Mouse (Mus musculus): Measurements from ENCODE around the gene Pdzd2.

Pdzd2 gene

DNA sequence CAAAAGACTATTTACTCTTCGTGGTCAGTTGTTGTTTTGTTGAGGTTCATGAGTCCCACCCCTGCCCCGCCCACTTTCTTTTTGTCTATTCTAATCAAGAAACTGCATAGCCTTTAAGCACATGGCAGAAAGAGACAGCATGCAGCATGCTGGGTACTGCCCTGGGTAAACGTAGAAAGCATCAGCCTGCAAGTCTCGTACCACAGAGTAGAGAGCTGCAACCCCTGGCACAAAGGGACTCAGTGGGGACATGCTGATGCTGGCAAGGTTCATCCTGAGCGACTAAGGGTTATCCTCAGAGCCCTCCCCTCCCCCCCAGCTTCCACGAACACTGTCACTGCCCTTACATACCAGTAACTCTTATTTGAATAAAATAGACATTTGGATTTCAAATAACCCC is 114.2 kb downstream of the Pdzd2 start:
- no peak for DNase-seq (ENCODE audit: low read depth, low spot score)

DNA sequence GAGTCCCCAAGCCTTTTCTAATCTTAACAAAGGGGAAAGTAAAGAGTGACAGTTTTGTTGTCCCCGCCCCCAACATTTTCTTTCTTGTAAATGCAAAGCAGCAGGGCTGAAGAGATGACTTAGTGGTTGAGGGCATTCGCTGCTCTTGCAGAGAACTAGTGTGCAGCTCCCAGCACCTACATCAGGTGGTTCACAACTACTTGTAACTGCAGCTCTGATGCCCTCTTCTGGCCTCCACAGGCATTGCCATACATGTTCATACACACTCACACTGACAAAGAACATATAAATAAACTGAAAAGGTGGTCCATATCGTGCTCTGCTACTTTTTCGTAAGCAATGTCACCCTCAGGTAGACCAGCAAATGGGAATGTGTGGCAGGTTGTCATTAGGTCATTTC is 116.2 kb downstream of the Pdzd2 start:
- no peak for DNase-seq (ENCODE audit: low read depth, low spot score)

DNA sequence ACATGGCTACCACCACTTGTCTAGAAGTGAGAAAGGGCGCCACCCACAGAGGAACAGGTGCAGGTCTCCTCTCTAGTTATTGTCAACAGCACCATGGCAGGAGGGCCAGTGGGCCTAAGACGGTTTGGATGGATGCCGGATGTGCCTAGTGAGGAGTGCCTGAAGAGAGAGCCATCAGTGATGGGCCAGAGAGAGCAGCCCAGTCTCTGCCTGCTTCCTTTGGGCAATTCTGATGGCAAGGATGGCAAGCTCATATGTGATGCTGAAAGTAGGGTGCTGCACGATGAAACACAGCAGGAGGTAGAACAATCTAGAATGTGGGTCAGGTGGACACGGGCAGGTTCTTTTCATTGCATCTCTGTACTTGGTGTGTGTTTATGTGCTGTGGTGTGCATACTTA is 117.0 kb downstream of the Pdzd2 start:
- no peak for DNase-seq (ENCODE audit: low read depth, low spot score)

DNA sequence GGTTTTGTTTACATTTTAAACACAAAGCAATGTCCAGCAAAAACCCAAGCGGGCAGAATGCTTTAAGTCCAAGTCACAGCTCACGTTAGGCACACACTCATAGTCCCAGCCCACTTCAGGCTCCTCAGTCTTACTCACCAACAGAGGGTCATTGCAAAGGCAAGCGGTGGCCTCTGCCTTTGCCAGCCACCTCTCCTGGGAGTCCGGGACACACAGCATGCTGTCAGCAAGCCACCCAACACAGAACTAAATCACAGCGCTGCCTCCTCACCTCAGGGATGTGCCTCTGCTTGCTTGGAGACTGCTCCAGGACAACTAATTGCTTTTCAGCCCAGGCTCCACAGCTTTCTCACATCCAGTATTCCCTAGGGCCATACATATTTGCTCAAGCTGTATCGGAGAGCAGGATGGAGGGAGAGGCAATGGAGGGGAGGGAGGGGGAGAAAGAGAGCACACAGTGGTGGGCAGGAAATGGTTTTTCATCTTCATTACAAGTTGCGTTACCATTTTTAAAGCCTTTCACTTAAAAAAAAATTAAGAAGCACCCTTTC is 117.6 kb downstream of the Pdzd2 start:
- no peak for DNase-seq (ENCODE audit: low read depth, low spot score)

DNA sequence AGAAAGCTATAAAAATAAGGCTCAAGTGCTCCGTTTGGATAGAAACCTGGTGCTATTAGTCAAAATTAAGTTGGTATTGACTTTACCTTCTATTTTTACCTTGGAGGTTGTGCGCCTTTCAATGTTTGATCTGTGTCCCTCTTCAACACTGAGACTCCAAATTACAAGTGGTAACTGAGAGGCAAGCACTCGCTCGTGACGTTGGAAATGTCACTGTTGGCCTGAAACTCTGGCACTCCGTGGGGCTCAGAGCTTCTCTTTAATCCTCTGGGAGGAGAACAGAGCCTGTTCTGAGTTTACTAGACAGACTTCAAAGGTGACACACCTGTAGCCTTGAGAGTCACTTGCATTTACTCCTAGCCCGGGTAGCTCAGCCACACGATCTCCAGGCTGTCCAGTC is 120.5 kb downstream of the Pdzd2 start:
- DNase-seq (ENCODE audit: low read depth, low spot score) = no peak

DNA sequence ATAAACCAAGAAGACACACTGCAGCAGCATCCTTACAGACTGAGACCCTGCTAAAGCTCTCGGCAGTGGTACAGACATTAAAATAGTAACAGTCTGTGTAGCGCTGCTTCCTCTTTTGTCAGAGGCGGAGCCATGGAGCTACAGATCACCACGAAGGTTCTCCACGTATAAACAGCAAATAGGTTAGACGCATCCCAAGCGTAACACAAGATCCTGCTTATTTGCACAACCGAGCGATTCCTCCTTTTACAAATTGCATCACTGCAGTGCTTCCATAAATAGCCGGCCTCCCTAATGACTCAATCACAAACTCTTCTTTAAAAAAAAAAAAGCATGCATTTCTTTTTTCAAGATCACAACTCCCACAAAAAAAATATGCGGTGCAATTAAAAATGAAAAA is 122.1 kb downstream of the Pdzd2 start:
- DNase-seq (ENCODE audit: low read depth, low spot score) = no peak

DNA sequence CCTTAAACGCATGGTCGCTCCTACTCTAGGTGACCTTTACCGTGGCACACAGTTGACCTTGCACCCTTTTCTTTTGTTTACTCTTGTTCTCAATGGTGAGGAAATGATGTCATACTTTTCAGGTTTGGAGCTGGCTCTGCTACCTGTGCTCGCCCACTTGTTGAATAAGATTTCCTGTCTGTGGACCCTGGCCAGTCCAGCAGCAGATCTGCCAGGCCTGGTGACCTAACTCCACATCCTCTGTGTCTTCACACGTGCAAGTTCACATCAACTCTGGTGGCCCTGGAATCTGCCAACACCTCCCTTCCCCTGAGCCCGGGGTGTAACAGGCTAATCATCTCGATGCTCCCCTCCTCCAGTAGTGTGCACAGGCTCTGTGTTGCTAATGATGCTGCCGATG is 122.5 kb downstream of the Pdzd2 start:
- DNase-seq (ENCODE audit: low read depth, low spot score) = no peak

DNA sequence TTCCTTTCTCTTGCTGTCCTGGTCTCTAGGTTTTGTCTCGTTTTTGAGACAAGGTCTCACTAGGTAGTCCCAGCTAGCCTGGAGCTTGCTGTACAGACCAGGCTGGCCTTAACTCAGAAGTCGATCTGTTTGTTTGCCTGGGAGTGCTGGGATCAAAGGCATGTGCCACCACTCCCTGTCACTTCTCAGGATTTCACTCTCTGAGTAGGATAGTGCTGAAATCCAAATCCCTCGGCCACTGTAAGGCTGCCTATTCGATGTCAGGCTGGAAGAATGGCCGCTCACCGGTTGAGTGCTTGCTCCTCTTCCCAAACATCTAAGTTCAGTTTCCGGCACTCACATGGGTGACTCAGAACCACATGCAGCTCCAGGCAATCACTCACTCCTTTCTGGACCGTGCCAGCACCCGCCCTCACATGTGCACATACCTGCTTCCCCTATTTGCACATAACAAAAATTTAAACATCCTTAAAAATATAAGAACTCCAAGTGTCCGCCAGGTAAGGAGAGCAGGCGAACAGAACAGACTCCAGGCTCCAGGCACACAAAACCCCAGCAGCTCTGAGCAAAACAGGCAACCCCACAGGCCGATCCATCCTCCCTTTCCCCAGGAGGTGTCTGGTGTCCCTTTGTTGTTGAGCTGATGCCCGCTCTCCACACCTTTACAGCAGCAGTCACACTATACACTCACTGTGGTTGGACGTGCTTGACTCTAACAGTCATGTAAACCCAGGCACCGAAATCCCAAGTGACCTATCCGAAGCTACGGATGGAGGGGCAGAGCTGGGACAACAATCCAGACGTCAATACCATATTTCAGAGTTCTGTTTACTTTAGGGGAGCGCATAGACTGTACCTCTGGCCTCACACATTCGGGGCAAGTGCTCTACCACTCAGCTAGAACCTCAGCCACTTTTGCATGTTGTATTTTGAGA is 124.5 kb downstream of the Pdzd2 start:
- no peak for DNase-seq (ENCODE audit: low read depth, low spot score)

DNA sequence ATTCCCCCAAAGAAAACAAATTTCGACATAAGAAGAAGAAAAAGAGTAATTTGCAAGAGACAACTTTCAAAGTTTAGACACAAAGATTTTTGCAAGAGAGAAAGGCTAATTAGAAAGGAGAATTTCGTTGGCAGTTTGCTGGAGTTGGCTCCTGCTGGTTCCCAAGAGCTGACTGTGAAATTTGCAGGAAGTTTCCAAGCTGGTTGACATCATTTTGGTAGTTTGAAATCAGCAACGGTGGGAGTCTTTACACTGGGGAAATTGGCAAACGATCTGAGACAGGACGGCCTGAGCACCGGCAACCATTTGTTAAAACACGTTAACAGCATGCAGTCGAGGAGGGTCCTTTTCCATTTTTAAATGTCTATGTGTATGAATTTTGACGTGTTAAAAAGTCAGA is 125.7 kb downstream of the Pdzd2 start:
- DNase-seq (ENCODE audit: low read depth, low spot score) = no peak

DNA sequence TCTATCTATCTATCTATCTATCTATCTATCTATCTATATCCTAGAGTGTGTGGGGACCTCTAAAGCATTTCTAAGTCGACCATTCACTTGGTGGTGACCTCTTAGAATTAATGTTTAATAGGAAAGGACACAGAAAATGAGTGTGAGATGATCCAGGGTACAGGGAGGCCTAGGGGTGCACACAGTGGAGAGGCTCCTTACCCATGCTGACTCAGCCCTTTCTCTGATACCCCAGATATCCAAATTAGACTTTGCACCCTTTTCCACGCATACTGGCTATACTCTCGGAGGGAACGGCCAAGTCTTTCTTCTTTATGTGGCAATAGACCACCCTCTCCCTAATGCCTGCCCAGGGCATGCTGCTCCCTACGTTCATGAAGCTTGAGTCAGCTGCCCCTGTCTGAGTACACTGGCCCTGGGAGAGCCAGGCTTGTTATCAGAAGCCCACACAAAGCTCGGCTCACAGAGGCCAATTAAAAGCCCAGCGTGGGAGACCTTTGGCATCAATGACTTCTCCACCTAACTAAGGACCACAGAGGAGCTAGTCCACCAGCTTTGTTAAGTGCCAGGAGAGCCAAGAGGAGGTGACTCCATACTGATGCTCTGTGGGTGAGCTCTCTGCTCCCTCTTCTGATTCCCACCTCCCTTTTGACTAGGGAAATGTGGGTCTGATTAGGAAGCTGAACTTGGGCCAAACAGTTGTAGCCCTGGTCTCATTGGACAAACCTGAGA is 126.6 kb downstream of the Pdzd2 start:
- no peak for DNase-seq (ENCODE audit: low read depth, low spot score)

DNA sequence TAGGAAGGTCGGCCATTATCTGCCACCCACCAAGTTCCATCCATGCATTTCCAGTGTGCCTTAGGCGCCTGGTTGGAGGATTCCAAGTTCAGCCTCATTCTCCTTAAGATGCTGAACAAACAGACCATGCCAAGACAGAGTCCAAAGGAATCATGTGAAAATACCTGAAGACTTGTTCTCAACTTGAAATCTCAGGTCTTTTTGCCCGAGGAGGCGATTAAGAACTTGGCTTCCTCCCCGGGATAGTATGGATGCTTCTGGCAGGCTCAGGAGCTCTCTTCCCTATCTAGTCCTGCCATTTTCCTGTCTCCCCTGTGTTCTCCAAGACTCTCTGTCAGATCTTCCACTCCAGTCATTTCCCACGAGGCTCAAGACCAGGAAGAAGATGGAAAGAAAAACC is 131.6 kb downstream of the Pdzd2 start:
- DNase-seq (ENCODE audit: low read depth, low spot score) = no peak

DNA sequence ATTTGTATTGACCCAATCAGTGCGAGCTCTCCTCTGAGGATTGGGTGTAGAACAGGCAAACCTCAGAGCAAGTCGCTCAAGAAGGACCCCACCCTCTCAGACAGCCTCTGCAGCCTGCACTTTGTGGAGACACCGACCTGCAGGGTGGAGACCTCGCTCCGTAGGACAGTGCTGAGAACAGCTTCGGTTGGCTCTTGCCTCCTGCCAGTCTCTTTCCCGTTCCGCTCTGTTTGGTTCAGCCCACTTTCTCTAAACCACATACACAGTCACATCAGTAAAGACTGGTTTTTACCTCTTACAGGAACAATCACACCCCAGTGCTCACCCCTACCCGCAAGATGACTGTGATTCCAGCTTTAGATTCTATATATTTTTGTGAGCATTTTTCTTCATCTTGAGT is 133.4 kb downstream of the Pdzd2 start:
- DNase-seq (ENCODE audit: low read depth, low spot score) = no peak

DNA sequence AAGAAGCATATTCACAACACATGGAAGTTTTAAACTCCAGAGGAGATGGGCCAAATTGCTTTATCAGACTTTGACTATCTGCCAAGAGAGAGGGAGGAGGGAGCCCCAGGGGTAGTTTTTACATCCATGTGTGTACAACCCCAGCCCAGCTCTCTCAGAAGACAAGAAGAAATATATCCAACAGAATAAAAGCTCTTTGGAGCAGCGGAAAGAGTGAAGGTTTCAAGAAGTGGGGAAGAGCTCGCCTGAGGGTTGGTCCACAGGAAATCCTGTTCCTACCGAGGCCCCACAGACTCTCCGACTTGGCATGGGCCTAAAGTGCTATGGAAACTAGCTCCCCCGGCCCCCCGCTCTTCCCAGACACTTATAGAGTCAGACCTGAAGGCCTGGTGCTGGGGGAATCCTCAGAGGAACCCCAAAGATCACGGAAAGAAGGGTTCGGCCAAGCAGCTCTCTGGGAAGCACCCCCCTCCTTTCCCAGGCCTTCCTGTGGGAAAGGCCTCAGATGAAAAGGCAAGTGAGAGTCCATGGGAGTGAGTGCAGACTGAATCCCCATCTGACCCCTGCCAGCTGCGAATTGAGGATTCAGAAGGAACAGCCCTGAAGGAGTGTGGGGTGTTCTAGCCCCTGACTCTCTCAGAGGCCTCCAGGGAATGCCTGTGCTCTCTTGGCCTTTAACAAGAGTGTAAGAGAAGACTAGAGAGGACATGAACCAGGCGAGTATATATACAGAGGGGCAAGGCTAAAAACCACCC is 134.3 kb downstream of the Pdzd2 start:
- no peak for DNase-seq (ENCODE audit: low read depth, low spot score)

DNA sequence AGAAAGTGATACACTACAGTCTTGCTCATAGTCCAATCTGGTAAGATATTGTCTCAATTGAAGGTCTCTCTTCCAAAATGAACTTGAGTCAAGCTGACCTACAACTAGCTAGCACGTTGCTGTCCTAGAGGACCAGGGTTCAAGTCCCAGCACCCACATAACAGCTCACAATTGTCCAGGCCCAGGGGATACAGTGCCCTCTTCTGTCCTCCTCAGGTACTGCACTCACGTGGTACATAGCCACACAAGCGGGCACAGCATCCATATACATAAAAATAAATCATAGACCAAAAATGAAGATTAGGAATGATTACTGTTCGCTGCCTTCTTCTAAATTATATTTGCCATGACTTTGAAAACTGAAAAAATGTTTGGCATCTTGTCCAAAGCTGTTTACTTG is 136.1 kb downstream of the Pdzd2 start:
- no peak for DNase-seq (ENCODE audit: low read depth, low spot score)

DNA sequence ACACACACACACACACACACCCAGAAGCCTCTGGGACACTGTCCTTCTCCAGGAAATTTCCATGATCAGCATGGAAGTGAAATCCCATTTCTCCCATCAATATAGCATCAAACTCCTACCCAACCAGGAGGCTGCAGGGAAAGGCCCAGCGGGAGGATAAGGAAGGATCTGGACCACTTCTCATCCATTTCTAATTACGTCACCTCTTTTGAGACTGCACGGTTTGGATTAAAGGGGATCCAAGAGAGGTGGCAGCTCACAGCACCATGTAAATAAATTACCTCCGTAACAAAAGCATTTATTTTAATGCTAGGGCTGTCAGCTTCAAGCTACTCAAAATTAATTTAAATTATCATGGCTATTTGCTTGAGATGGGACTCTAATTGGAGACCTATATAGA is 146.6 kb downstream of the Pdzd2 start:
- no peak for DNase-seq (ENCODE audit: low read depth, low spot score)

DNA sequence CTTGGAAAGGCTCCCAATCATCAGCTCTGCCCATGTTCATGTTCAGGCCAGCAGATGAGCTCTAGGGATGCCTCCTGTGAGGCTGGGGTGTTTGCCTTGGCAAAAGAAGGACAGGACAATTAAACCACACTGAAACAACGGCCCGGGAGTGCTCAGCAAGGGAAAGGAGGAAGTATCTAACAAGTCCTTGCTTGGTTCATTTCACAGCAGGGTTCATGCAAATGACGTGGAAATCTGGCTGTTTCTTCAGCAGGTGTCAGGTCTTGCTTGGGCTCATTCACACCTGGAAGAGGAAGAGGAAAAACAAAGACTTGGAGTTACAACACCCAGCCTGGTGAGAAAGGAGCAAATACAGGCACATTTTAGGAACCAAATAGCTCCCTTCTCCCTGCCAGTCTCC is 147.1 kb downstream of the Pdzd2 start:
- no peak for DNase-seq (ENCODE audit: low read depth, low spot score)

DNA sequence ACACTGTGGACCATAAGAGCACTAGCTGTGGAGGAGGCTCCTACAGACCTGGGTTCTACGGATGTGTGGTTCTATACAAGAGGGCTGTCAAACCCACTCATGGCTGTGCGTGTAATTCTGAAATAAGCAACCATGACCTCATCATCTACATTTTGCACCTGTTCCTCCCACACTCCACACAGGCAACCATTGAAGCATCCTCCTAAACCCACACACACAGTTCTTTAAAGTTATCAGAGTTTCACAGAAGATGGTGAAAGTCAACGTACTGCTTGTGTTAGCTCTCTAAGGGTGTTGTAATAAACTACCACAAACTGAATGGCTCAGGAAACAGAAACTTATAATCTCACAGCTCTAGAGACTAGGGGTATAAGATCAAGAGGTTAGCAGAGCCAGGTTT is 151.1 kb downstream of the Pdzd2 start:
- no peak for DNase-seq (ENCODE audit: low read depth, low spot score)

DNA sequence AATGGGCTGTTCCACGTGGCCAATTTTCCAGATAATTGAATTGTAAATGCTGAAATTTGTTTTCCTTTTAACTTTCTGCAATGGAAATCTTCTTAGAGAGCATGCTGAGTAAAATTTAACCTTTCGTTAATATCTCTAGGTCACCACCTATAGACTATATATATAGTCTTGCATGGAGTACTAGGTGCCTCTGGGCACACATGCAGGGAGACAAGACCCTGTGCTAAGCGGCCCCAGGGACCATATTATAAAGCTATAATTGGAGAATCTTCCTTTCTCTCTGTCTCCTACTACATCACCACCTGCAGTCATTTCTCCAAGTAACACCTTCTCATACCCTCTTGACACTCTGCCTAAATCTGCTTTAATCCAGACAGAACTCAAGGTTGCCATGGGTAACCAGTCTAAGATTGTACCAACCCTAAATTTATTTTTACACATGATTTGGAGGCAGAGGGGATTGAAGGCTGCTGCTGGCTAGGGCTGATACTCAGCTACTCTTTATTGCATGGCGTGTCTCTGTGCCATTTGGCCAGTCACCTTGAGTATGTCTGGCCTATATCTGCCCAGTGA is 152.8 kb downstream of the Pdzd2 start:
- no peak for DNase-seq (ENCODE audit: low read depth, low spot score)

DNA sequence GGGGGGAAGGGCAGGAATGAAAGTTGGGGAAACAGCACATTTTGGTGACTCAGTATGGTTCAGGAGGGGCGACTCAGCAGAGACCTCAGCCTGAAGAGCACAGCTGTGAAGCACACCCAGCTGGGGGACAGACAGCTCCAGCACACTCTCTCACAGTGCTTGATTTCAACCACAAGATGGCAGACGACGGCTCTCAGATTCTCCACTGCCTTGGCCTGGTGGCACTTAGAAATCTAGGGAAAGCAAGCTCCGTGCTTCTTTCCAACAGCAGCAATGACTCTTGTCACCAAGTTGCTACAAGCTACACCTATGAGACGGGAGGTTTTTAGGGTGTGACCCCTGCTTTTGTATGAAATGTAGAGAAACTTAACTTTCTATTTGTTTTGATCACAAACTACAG is 153.6 kb downstream of the Pdzd2 start:
- peak; percentile 75 for DNase-seq (ENCODE audit: low read depth, low spot score)

DNA sequence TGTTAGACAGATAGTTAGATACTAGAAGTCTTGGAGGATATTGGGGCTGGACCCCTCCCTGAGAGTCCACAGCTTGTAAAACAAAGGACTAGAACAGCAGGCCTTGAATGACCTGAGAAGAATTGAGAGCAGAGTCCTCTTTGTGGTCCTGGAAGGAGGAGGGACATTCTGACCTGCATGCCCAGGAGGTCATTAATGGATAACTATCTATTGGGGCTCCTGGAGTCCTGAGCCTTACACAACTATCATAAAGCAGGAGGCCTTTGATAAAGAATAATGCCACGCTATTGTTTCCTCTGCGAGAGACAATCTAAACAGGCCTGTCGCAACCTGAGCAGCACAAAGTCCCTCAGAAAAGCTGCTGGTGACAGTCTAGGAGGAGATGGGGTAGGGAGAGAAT is 156.7 kb downstream of the Pdzd2 start:
- no peak for DNase-seq (ENCODE audit: low read depth, low spot score)

DNA sequence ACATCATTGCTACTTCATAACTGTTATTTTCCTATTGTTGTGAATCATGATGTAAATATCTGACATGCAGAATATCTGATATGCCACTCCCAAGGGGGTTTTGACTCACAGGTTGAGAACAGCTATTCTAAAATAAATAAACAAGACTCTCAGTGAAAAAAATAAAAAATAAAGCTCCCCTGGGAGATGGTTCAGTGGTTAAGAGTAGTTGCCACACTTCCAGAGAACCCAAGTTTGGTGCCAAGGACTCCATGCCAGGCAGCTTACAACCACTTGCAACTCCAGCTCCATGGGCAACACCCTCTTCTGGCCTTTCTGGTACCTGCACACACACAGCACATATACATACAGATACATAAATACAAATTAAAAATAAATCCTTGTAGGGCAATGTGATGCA is 157.3 kb downstream of the Pdzd2 start:
- DNase-seq (ENCODE audit: low read depth, low spot score) = peak; percentile 70

DNA sequence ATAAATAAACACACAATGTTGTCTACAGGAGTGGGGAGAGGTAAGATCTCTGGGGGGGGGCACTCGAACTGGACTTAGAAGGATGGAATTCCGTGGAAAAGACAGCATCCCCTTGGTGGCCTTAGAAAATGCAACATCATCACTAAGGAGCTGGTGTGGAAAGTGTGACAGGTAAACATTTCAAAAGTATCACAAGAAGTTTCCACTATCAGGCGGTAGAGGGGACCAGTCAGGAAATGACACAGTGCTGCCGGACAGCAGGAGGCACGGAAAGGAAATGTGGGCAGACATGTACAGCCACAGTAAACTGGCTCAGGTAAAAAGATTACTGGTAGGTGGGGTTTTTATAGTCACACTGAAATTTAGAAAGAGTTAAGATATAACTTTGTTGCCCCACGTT is 160.5 kb downstream of the Pdzd2 start:
- DNase-seq (ENCODE audit: low read depth, low spot score) = no peak
